Mouse (Mus musculus): ENCODE data around the gene Mpi. TPM values are rescaled to one million over a fixed set of nuclear protein-coding genes. Genes with fewer than 3 reads are reported as not detected.

The Mpi gene
- polyA plus RNA-seq, 1 experiment from 2014 or later = 81.2 TPM

DNA sequence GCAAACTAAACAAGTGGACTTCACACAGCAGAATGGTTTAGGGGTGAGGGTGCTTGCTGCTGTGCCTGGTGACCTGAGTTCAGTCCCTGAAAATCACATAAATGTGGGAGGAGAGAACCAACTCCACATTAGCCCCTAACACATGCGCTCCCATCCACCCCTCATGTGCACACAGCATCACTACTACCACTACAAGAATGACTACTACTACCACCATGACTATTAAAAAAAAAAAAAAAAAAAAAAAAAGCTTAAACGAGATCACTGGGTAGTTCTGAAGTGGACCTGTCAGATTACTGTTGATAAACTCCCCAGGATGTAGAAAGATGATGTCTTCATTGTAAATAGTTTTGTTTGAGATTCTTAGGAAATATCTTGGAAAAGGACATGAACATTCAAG lies 7.0 kb upstream of the Mpi start:
- Histone ChIP-seq H3K27ac (no peak overlapping the region), H3K4me1 (peaks cover 32% of the 10 kb centered on the region), H3K9me3 (no peaks in the 10 kb centered on the region), H3K4me2 (no peak overlapping the region), H3K27me3 (replicated peaks) (peaks cover 3% of the 10 kb centered on the region; the same call in 1 of the 2 replicates), H3K36me3 (replicated peaks) (no peaks in the 10 kb centered on the region), H3K4me3 (no peak overlapping the region), H3K9ac (no peak overlapping the region)
- no peak for ATAC-seq (replicated peaks)
- 87% methylated on average over 2 of the region's 2 CpGs for WGBS

DNA sequence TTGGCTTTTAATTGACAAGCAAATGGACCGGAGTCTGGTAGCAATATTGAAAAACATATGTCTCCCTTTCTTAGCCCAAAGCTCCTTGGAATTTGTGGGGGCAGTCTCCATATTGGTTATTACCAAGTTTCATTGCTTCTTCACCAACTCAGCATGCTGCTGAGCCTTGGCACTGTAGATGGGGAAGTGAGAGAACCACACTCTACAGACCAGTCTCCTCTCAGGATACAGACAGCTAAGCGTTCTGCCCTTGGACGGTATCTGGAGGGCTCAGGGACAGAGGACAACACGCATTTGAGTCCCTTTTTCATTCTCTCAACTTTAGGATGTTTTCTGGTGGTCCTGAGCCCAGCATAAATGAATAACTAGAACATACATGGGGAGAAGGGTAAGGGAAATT lies 6.1 kb upstream of the Mpi start:
- Histone ChIP-seq H3K4me1 (peaks cover 28% of the 10 kb centered on the region), H3K36me3 (replicated peaks) (no peaks in the 10 kb centered on the region), H3K4me2 (no peak overlapping the region), H3K4me3 (no peak overlapping the region), H3K27me3 (replicated peaks) (peaks cover 3% of the 10 kb centered on the region; the same call in 1 of the 2 replicates), H3K9me3 (no peaks in the 10 kb centered on the region), H3K9ac (no peak overlapping the region), H3K27ac (no peak overlapping the region)
- 91% methylated on average over 4 of the region's 4 CpGs for WGBS
- ATAC-seq (replicated peaks) = no peak

GRCm38 (mm10) chr9:57557215-57557614 lies 4.7 kb upstream of the Mpi start:
- 65% methylated on average over 3 of the region's 3 CpGs for WGBS
- H3K4me3 ChIP-seq = no peak overlapping the region
- no peak overlapping the region for H3K27ac ChIP-seq
- ATAC-seq (replicated peaks) = no peak
- H3K9ac ChIP-seq = no peak overlapping the region
- no peak overlapping the region for H3K4me2 ChIP-seq
- peaks cover 19% of the 10 kb centered on the region for H3K4me1 ChIP-seq
- H3K36me3 ChIP-seq (replicated peaks) = no peaks in the 10 kb centered on the region
- H3K9me3 ChIP-seq = no peaks in the 10 kb centered on the region
- peaks cover 3% of the 10 kb centered on the region; the same call in 1 of the 2 replicates for H3K27me3 ChIP-seq (replicated peaks)

- no peak overlapping the region for H3K9ac ChIP-seq
- no peak for ATAC-seq (replicated peaks)
- H3K27me3 ChIP-seq (replicated peaks) = peaks cover 3% of the 10 kb centered on the region; the same call in 1 of the 2 replicates
- no peaks in the 10 kb centered on the region for H3K9me3 ChIP-seq
- no peak overlapping the region for H3K4me3 ChIP-seq
- no peak overlapping the region for H3K27ac ChIP-seq
- no peak overlapping the region for H3K4me2 ChIP-seq
- peaks cover 5% of the 10 kb centered on the region; the same call in 1 of the 2 replicates for H3K36me3 ChIP-seq (replicated peaks)
- 51% methylated on average over 3 of the region's 3 CpGs for WGBS
- peaks cover 11% of the 10 kb centered on the region for H3K4me1 ChIP-seq
These were observed 2.2 kb upstream of the Mpi start for GRCm38 (mm10) chr9:57554753-57555152.

- Histone ChIP-seq H3K4me1 (peaks cover 11% of the 10 kb centered on the region), H3K9ac (no peak overlapping the region), H3K36me3 (replicated peaks) (peaks cover 5% of the 10 kb centered on the region; the same call in 1 of the 2 replicates), H3K4me3 (no peak overlapping the region), H3K4me2 (no peak overlapping the region), H3K27me3 (replicated peaks) (no peaks in the 10 kb centered on the region), H3K27ac (no peak overlapping the region), H3K9me3 (no peaks in the 10 kb centered on the region)
- ATAC-seq (replicated peaks) = peak; percentile 57; the same call in 1 of the 2 replicates
- WGBS = 74% methylated on average over 11 of the region's 11 CpGs
These were observed 556 bp upstream of the Mpi start for GRCm38 (mm10) chr9:57553119-57553518.

DNA sequence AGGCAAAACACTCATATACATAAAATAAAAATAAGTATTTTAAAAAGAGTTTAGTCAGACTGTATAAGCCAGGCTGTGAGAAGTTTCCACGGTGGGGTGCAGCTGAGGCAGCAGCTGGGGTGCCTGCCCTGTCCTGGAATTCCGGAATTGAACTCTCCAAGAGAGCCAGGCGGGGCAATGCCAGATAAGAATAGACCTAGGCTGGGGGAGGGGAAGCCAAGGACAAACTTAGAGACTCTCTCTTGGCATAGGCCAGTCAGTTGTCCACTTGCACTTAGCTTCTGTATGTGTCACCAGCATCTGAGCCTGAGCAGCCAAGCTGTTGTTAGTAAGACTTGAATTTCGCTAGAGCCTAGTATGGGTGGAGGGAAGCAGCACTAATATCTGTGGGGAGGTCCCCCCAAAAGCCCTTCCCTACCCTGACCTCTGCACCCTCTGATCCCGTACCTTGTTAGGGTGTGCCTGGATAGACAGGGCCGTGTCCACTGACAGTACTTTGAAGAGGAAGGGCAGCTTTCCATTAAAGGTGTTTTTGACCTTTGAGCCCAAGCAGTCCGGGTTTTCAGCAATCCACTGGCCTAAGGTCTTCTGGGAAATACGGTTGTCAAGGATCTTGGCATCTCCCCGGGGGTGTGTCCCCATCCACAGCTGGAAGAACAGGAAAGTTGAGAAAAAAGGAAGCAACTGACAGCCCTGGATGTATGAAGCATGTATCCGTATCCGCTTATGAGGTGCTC lies 2.3 kb downstream of the Mpi start:
- no peak overlapping the region for H3K4me3 ChIP-seq

GRCm38 (mm10) chr9:57549186-57549585 lies 3.4 kb downstream of the Mpi start:
- H3K27me3 ChIP-seq (replicated peaks) = no peaks in the 10 kb centered on the region
- no peak overlapping the region for H3K9ac ChIP-seq
- H3K36me3 ChIP-seq (replicated peaks) = peaks cover 13% of the 10 kb centered on the region
- WGBS = 91% methylated on average over 4 of the region's 4 CpGs
- H3K4me1 ChIP-seq = peaks cover 11% of the 10 kb centered on the region
- H3K4me3 ChIP-seq = no peak overlapping the region
- H3K9me3 ChIP-seq = no peaks in the 10 kb centered on the region
- no peak overlapping the region for H3K27ac ChIP-seq
- no peak overlapping the region for H3K4me2 ChIP-seq
- ATAC-seq (replicated peaks) = no peak

More for the DNA sequence above, 2.3 kb downstream of the Mpi start:
- WGBS = 92% methylated on average over 11 of the region's 11 CpGs
- no peak overlapping the region for H3K4me2 ChIP-seq
- no peak overlapping the region for H3K27ac ChIP-seq
- no peaks in the 10 kb centered on the region for H3K9me3 ChIP-seq
- no peak overlapping the region for H3K9ac ChIP-seq
- ATAC-seq (replicated peaks) = no peak
- H3K36me3 ChIP-seq (replicated peaks) = peaks cover 10% of the 10 kb centered on the region; the same call in 1 of the 2 replicates
- peaks cover 11% of the 10 kb centered on the region for H3K4me1 ChIP-seq
- no peaks in the 10 kb centered on the region for H3K27me3 ChIP-seq (replicated peaks)

DNA sequence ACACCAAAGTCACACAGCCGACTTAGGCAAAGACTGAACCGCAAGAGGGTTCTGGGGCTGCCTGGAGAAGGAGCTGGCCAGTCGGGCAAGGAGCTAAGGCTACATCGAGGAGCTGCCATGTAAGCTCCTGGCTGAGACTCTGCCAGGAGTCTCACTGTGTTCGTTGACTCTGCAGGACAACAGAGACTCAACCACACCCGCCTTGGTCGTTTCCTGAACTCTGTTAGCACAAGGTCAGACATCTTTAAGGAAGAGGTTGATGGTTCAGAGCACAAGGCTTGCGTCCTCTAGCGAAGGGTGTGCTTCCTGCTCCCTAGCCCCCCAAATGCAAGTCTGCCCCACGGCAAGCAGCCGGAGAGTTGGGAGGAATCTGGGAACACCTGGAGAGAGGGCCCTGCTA lies 4.7 kb downstream of the Mpi start:
- WGBS = 89% methylated on average over 11 of the region's 11 CpGs
- H3K4me3 ChIP-seq = no peak overlapping the region
- ATAC-seq (replicated peaks) = no peak

DNA sequence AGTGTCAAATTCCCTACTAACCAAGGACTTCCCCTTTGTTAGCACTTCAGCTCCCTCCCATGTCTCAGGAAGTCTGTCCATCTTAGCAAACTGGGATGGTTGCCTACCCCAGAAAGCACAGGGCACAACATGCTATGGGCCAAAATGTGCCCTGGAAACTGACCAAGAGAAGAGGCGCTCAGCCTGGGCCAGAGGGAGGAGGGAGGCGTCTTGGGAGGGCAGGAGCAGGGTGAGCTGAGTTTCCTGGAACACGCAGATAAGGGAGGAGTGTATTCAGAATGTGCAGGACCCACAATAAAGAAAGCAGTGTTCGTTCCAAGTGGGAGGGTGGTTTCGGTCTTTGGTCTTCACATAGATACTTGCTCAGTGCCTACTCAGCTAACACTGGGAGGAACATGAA lies 5.3 kb downstream of the Mpi start:
- WGBS = 84% methylated on average over 5 of the region's 5 CpGs
- Histone ChIP-seq H3K4me3 (no peak overlapping the region), H3K27ac (no peak overlapping the region), H3K9me3 (no peaks in the 10 kb centered on the region), H3K9ac (no peak overlapping the region), H3K27me3 (replicated peaks) (no peaks in the 10 kb centered on the region), H3K4me1 (peaks cover 8% of the 10 kb centered on the region), H3K4me2 (no peak overlapping the region), H3K36me3 (replicated peaks) (peaks cover 23% of the 10 kb centered on the region)
- no peak for ATAC-seq (replicated peaks)

More for the DNA sequence above, 4.7 kb downstream of the Mpi start:
- Histone ChIP-seq H3K9ac (no peak overlapping the region), H3K4me2 (no peak overlapping the region), H3K27me3 (replicated peaks) (no peaks in the 10 kb centered on the region), H3K36me3 (replicated peaks) (peaks cover 20% of the 10 kb centered on the region), H3K27ac (no peak overlapping the region), H3K4me1 (peaks cover 10% of the 10 kb centered on the region), H3K9me3 (no peaks in the 10 kb centered on the region)

- 88% methylated on average over 3 of the region's 3 CpGs for WGBS
- H3K9ac ChIP-seq = no peak overlapping the region
- no peaks in the 10 kb centered on the region for H3K27me3 ChIP-seq (replicated peaks)
- peaks cover 12% of the 10 kb centered on the region for H3K4me1 ChIP-seq
- H3K27ac ChIP-seq = no peak overlapping the region
- ATAC-seq (replicated peaks) = no peak
- no peak overlapping the region for H3K4me3 ChIP-seq
- H3K9me3 ChIP-seq = no peaks in the 10 kb centered on the region
- no peak overlapping the region for H3K4me2 ChIP-seq
- peaks cover 34% of the 10 kb centered on the region for H3K36me3 ChIP-seq (replicated peaks)
These were observed 8.6 kb downstream of the Mpi start for GRCm38 (mm10) chr9:57543951-57544350.

DNA sequence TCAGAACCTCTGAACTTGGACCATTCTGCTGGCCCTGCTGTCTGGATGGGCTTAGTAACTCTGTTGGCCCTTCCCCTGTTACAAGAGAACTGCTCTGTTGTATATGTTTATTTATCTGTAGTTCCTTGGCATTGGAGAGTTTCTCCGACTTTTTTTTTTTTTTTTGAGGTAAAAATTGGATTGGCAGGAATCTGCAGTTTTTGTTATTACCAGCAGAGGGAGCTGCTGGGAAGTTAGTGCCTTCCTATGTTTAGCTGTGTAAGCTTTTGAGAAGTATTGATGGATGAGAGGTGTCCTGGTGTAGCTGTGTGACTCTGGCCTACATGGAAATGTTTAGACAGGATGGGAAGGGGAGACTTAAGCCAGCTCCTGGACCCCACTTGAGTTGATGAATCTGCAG lies 11.3 kb downstream of the Mpi start:
- Histone ChIP-seq H3K4me2 (no peak overlapping the region), H3K4me1 (peaks cover 28% of the 10 kb centered on the region), H3K27ac (no peak overlapping the region), H3K36me3 (replicated peaks) (peaks cover 33% of the 10 kb centered on the region), H3K4me3 (no peak overlapping the region), H3K9ac (no peak overlapping the region), H3K9me3 (no peaks in the 10 kb centered on the region), H3K27me3 (replicated peaks) (no peaks in the 10 kb centered on the region)
- WGBS = 6% methylated on average over 1 of the region's 1 CpGs
- ATAC-seq (replicated peaks) = no peak

- Histone ChIP-seq H3K27me3 (replicated peaks) (no peaks in the 10 kb centered on the region), H3K36me3 (replicated peaks) (peaks cover 29% of the 10 kb centered on the region), H3K9me3 (no peaks in the 10 kb centered on the region), H3K4me3 (no peak overlapping the region), H3K27ac (no peak overlapping the region), H3K4me2 (no peak overlapping the region), H3K9ac (no peak overlapping the region), H3K4me1 (peaks cover 28% of the 10 kb centered on the region)
- WGBS = 89% methylated on average over 2 of the region's 2 CpGs
- ATAC-seq (replicated peaks) = no peak
These were observed 13.0 kb downstream of the Mpi start for GRCm38 (mm10) chr9:57539550-57539949.

GRCm38 (mm10) chr9:57537728-57538181 lies 14.8 kb downstream of the Mpi start:
- under 1% methylated on average over 24 of the region's 24 CpGs for WGBS
- peaks cover 28% of the 10 kb centered on the region for H3K4me1 ChIP-seq
- peak overlapping the region; percentile 89 for H3K4me2 ChIP-seq
- peak overlapping the region; percentile 92 for H3K27ac ChIP-seq
- H3K4me3 ChIP-seq = peak overlapping the region; percentile 96
- H3K9me3 ChIP-seq = no peaks in the 10 kb centered on the region
- ATAC-seq (replicated peaks) = peak; percentile 83
- H3K9ac ChIP-seq = peak overlapping the region; percentile 91
- H3K27me3 ChIP-seq (replicated peaks) = no peaks in the 10 kb centered on the region
- H3K36me3 ChIP-seq (replicated peaks) = peaks cover 19% of the 10 kb centered on the region

All from midbrain, embryonic 15.5 days (tissue).